Mouse (Mus musculus) heart, adult 2 months (tissue): ENCODE measurements around the gene Afm.

Source experiments
- CTCF ChIP-seq: fragments of 200-600 bp; IDR thresholded peaks from 2 replicates; pipeline ENCODE4 v1.8.1; 2022; ENCODE audit warnings: antibody characterized with exemption, mild to moderate bottlenecking, moderate library complexity
- EP300 ChIP-seq: fragments of 200-500 bp; IDR thresholded peaks from 2 replicates; pipeline ENCODE4 v1.6.1; 2011; ENCODE audit warnings: low read depth, low read length, control low read depth; ENCODE audit not compliant: insufficient read depth
- POLR2A ChIP-seq: fragments of 200-500 bp; IDR thresholded peaks from 2 replicates; pipeline ENCODE4 v1.6.1; 2011; ENCODE audit warnings: mild to moderate bottlenecking, low read depth, low read length, control low read depth; ENCODE audit not compliant: insufficient read depth

DNA sequence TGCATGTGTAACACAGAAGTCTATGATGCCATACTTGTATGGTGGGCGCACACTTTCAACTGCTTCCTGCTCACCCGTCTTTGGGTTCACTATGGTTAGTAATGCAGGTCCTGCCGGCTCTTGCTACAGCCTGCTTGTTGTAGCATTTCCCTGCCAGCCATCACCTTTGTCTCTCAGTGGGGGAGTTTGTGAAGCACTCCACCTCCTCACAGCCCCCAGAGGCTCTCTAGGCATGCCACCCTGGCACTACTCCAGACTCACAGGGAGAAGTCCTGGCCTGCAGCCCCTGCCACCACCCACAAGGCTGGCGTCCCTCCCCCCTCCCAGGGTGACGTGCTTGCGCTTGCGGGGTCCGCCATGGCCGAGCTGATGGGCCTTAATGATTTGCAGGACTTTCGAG, 71.9 kb downstream of the Afm start:
- TF ChIP-seq CTCF (no peak), POLR2A (no peak), EP300 (no peak)
